Mouse (Mus musculus): ENCODE data around the gene Wdr11. TPM values are rescaled to one million over a fixed set of nuclear protein-coding genes. Genes with fewer than 3 reads are reported as not detected.

The Wdr11 gene
- total and polyA plus RNA-seq, 2 experiments from 2014 or later = 28.1 to 40.1 TPM

- H3K27me3 ChIP-seq (ENCODE audit: insufficient read depth, low read length) = no peaks in the 10 kb centered on the region
- no peak for TF ChIP-seq CTCF (IDR thresholded peaks at IDR 0.05)
- peaks cover 30% of the 10 kb centered on the region for H3K36me3 ChIP-seq (ENCODE audit: insufficient read depth, low read length)
- no peaks in the 10 kb centered on the region for H3K4me1 ChIP-seq (ENCODE audit: insufficient read depth, low read length)
- no peak overlapping the region for H3K9ac ChIP-seq (replicated peaks; ENCODE audit: low read length, poor library complexity, severe bottlenecking)
- ATAC-seq (ENCODE audit: low FRiP score) (no peak), DNase-seq (ENCODE audit: low spot score) (no peak)
- WGBS = 92% methylated on average over 12 of the region's 12 CpGs
- H3K4me2 ChIP-seq (ENCODE audit: low read depth, low read length, poor library complexity, severe bottlenecking) = no peak overlapping the region
- no peak overlapping the region for H3K4me3 ChIP-seq (ENCODE audit: low read depth, low read length)
- no peak overlapping the region for H3K27ac ChIP-seq (ENCODE audit: low read depth, low read length)
- no peaks in the 10 kb centered on the region for H3K9me3 ChIP-seq (ENCODE audit: low read length)
These were observed 44.4 kb downstream of the Wdr11 start for GRCm38 (mm10) chr7:129635898-129636640.

GRCm38 (mm10) chr7:129636992-129637391 is 45.3 kb downstream of the Wdr11 start:
- Histone ChIP-seq H3K27me3 (ENCODE audit: insufficient read depth, low read length) (no peaks in the 10 kb centered on the region), H3K4me3 (ENCODE audit: low read depth, low read length) (no peak overlapping the region), H3K36me3 (ENCODE audit: insufficient read depth, low read length) (peaks cover 21% of the 10 kb centered on the region), H3K27ac (ENCODE audit: low read depth, low read length) (no peak overlapping the region), H3K9me3 (ENCODE audit: low read length) (no peaks in the 10 kb centered on the region), H3K4me2 (ENCODE audit: low read depth, low read length, poor library complexity, severe bottlenecking) (no peak overlapping the region), H3K4me1 (ENCODE audit: insufficient read depth, low read length) (no peaks in the 10 kb centered on the region), H3K9ac (replicated peaks; ENCODE audit: low read length, poor library complexity, severe bottlenecking) (no peak overlapping the region)
- no peak for TF ChIP-seq CTCF (IDR thresholded peaks at IDR 0.05)
- ATAC-seq (ENCODE audit: low FRiP score) (no peak), DNase-seq (ENCODE audit: low spot score) (no peak)
- 92% methylated on average over 9 of the region's 9 CpGs for WGBS

- no peak overlapping the region for H3K9ac ChIP-seq (replicated peaks; ENCODE audit: low read length, poor library complexity, severe bottlenecking)
- WGBS = 89% methylated on average over 5 of the region's 5 CpGs
- no peak overlapping the region for H3K4me2 ChIP-seq (ENCODE audit: low read depth, low read length, poor library complexity, severe bottlenecking)
- H3K4me3 ChIP-seq (ENCODE audit: low read depth, low read length) = no peak overlapping the region
- TF ChIP-seq CTCF (IDR thresholded peaks at IDR 0.05) = no peak
- ATAC-seq (ENCODE audit: low FRiP score) (no peak), DNase-seq (ENCODE audit: low spot score) (no peak)
- H3K27me3 ChIP-seq (ENCODE audit: insufficient read depth, low read length) = no peaks in the 10 kb centered on the region
- no peak overlapping the region for H3K27ac ChIP-seq (ENCODE audit: low read depth, low read length)
- H3K4me1 ChIP-seq (ENCODE audit: insufficient read depth, low read length) = no peaks in the 10 kb centered on the region
- H3K36me3 ChIP-seq (ENCODE audit: insufficient read depth, low read length) = peaks cover 13% of the 10 kb centered on the region
- no peaks in the 10 kb centered on the region for H3K9me3 ChIP-seq (ENCODE audit: low read length)
These were observed 46.3 kb downstream of the Wdr11 start for GRCm38 (mm10) chr7:129637906-129638475.

- no peak for ATAC-seq (ENCODE audit: low FRiP score)
- WGBS = 91% methylated on average over 5 of the region's 5 CpGs
These were observed 47.3 kb downstream of the Wdr11 start for GRCm38 (mm10) chr7:129639006-129639405.

GRCm38 (mm10) chr7:129639833-129640232 is 48.2 kb downstream of the Wdr11 start:
- H3K9ac ChIP-seq (replicated peaks; ENCODE audit: low read length, poor library complexity, severe bottlenecking) = no peak overlapping the region
- H3K4me2 ChIP-seq (ENCODE audit: low read depth, low read length, poor library complexity, severe bottlenecking) = no peak overlapping the region
- no peak for DNase-seq (ENCODE audit: low spot score)
- no peak overlapping the region for H3K4me3 ChIP-seq (ENCODE audit: low read depth, low read length)
- no peak for TF ChIP-seq CTCF (IDR thresholded peaks at IDR 0.05)
- 88% methylated on average over 6 of the region's 6 CpGs for WGBS
- no peak overlapping the region for H3K27ac ChIP-seq (ENCODE audit: low read depth, low read length)
- no peaks in the 10 kb centered on the region for H3K27me3 ChIP-seq (ENCODE audit: insufficient read depth, low read length)
- no peak for ATAC-seq (ENCODE audit: low FRiP score)
- H3K36me3 ChIP-seq (ENCODE audit: insufficient read depth, low read length) = peaks cover under 1% of the 10 kb centered on the region; the same call in 1 of the 2 replicates
- H3K9me3 ChIP-seq (ENCODE audit: low read length) = no peaks in the 10 kb centered on the region
- no peaks in the 10 kb centered on the region for H3K4me1 ChIP-seq (ENCODE audit: insufficient read depth, low read length)

More at GRCm38 (mm10) chr7:129639006-129639405, 47.3 kb downstream of the Wdr11 start:
- Histone ChIP-seq H3K27me3 (ENCODE audit: insufficient read depth, low read length) (no peaks in the 10 kb centered on the region), H3K4me3 (ENCODE audit: low read depth, low read length) (no peak overlapping the region), H3K4me2 (ENCODE audit: low read depth, low read length, poor library complexity, severe bottlenecking) (no peak overlapping the region), H3K9me3 (ENCODE audit: low read length) (no peaks in the 10 kb centered on the region), H3K36me3 (ENCODE audit: insufficient read depth, low read length) (peaks cover 6% of the 10 kb centered on the region), H3K4me1 (ENCODE audit: insufficient read depth, low read length) (no peaks in the 10 kb centered on the region), H3K9ac (replicated peaks; ENCODE audit: low read length, poor library complexity, severe bottlenecking) (no peak overlapping the region), H3K27ac (ENCODE audit: low read depth, low read length) (no peak overlapping the region)
- no peak for TF ChIP-seq CTCF (IDR thresholded peaks at IDR 0.05)
- no peak for DNase-seq (ENCODE audit: low spot score)

- Histone ChIP-seq H3K27ac (ENCODE audit: low read depth, low read length) (no peak overlapping the region), H3K27me3 (ENCODE audit: insufficient read depth, low read length) (no peaks in the 10 kb centered on the region; the same call in 1 of the 2 replicates), H3K9ac (replicated peaks; ENCODE audit: low read length, poor library complexity, severe bottlenecking) (no peak overlapping the region), H3K36me3 (ENCODE audit: insufficient read depth, low read length) (no peaks in the 10 kb centered on the region), H3K9me3 (ENCODE audit: low read length) (no peaks in the 10 kb centered on the region), H3K4me2 (ENCODE audit: low read depth, low read length, poor library complexity, severe bottlenecking) (no peak overlapping the region), H3K4me3 (ENCODE audit: low read depth, low read length) (no peak overlapping the region), H3K4me1 (ENCODE audit: insufficient read depth, low read length) (no peaks in the 10 kb centered on the region)
- DNase-seq (ENCODE audit: low spot score) (no peak), ATAC-seq (ENCODE audit: low FRiP score) (no peak)
- TF ChIP-seq CTCF (IDR thresholded peaks at IDR 0.05) = no peak
- WGBS = 87% methylated on average over 4 of the region's 4 CpGs
These were observed 51.6 kb downstream of the Wdr11 start for GRCm38 (mm10) chr7:129643290-129643689.

All from midbrain, postnatal 0 days (tissue).